Mouse (Mus musculus) layer of hippocampus, adult 18-20 months (tissue): ENCODE data around the gene Gm21693. TPM values are rescaled to one million over a fixed set of nuclear protein-coding genes. Genes with fewer than 3 reads are reported as not detected.
"Not testable (repeated sequence)": the region's sequence is repeated elsewhere in the genome, so short reads cannot be mapped to it uniquely, and the experiment has no call there.

Experiments used
- DNase-seq, 2 experiments: peaks; one replicate each; pipeline ENCODE4 v3.0.0; 2022; ENCODE audit warnings: low spot score in 2 of 2
- long read RNA-seq: library from polyadenylated mRNA; stranded (forward); transcript quantifications from one replicate; pipeline ENCODE4 v2.0.0, GENCODE M21; 2021
- total RNA-seq, 2 experiments: library from RNA; stranded (reverse); gene quantifications; 2 replicates each; pipeline ENCODE4 v1.2.3; 2021

Gene Gm21693
- total RNA-seq = not detected
- long read RNA-seq = 0 reads

DNA sequence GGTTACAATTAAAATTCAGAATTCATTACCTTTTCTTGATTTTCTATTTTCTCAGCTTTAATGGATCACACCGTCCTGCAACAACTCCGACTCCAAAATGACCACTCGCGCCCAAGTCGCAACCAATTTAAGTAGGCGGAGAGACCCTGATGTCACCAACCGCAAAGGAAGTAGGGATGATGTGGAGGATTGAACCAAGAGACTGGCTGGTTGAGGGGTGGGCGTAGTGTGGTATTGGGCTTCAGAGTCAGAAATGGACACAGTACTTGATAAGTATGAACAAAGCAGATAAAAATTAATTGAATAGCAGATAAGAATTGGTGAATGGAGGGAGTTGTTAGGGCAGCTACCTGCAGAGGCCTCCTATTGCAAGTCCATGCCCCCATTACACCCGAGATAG, at the start of gene Gm21693:
Gene Gm21693 (minus strand): TSS at position 101 of the 400 bp plus-strand sequence.
- not testable (repeated sequence) for DNase-seq

DNA sequence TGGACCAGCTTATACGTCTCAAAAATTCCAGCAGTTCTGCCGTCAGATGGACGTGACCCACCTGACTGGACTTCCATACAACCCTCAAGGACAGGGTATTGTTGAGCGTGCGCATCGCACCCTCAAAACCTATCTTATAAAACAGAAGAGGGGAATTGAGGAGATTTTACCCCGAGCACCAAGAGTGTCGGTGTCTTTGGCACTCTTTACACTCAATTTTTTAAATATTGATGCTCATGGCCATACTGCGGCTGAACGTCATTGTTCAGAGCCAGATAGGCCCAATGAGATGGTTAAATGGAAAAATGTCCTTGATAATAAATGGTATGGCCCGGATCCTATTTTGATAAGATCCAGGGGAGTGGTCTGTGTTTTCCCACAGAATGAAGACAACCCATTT, 4.5 kb downstream of the Gm21693 start:
- peak in 1 of 2 experiments; percentile 7 for DNase-seq

DNA sequence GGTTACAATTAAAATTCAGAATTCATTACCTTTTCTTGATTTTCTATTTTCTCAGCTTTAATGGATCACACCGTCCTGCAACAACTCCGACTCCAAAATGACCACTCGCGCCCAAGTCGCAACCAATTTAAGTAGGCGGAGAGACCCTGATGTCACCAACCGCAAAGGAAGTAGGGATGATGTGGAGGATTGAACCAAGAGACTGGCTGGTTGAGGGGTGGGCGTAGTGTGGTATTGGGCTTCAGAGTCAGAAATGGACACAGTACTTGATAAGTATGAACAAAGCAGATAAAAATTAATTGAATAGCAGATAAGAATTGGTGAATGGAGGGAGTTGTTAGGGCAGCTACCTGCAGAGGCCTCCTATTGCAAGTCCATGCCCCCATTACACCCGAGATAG, 38.8 kb downstream of the Gm21693 start, which contains the start of gene Gm21677:
Gene Gm21677 (minus strand): TSS at position 101 of the 400 bp plus-strand sequence.
- DNase-seq = not testable (repeated sequence)

Other genes with a start within 250 kb of the Gm21693 start
- not detected for gene Gm21677, start 38.9 kb downstream of the Gm21693 start, total RNA-seq
- not detected for gene Gm21704, start 64.8 kb upstream of the Gm21693 start, total RNA-seq
- not detected for gene Gm21708, start 64.8 kb upstream of the Gm21693 start, total RNA-seq